Mouse (Mus musculus): ENCODE results near the gene Foxj3.
"Not testable (repeated sequence)": the region's sequence is repeated elsewhere in the genome, so short reads cannot be mapped to it uniquely, and the experiment has no call there.

The Foxj3 gene

GRCm38 (mm10) chr4:119572682-119573081, 35.9 kb downstream of the Foxj3 start:
- no peak for DNase-seq (ENCODE audit: low read depth, low spot score)

DNA sequence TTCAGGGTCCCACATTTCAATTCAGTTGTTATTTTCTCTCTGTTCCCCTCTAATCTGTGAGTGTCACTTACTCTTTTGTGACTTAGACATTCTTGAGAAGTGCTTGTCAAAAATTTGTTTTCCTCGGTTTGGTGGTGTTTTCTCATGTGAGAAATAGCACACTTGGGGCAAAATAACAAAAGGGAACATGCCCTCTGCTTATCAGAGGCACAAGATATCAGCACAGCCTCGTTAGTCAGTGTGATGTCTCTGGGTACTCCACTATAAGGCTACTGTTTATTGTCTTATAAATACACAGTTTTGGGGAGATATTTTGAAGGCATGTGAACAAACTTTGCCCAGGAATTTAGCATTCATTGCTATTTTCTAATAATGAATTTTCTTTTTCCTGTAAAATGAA, 37.7 kb downstream of the Foxj3 start:
- no peak for DNase-seq (ENCODE audit: low read depth, low spot score)

DNA sequence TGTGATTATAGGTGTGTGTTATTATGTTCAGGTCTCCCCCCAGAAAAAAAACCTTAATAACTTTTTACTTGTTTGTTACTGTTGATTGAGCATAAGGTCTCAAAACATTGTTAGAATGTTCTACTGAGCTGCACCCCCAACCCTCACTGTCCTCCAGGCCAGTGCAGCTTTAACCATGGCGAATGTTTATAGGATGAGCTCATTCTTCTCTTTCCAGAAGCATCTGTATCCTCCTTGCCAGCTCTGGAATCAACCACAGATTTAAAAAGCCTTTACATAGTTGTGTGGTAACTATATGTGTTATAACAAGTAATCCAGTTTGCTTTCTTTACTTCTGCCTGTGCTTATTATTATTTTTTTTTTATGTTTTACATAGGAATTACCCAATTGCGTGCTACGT, 38.7 kb downstream of the Foxj3 start:
- no peak for DNase-seq (ENCODE audit: low read depth, low spot score)

DNA sequence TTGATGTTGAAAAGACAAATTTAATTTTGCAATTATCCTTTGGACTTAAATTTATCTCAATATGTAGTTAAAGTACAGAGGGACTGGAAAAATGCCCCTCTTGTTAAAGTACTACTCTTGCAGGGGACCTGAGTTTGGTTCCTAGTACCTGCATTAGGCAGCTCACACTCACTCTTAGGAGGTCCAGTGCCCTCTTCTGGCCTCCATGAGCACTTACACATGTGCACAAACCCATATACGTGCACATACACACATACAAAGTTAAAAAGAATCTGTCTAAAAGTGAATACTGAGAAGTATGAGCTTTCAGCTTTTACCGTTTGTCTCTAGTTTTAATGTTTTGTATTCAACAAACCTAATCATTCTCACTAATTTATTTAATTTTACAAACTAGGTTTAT, 51.2 kb downstream of the Foxj3 start:
- DNase-seq (ENCODE audit: low read depth, low spot score), result no peak

DNA sequence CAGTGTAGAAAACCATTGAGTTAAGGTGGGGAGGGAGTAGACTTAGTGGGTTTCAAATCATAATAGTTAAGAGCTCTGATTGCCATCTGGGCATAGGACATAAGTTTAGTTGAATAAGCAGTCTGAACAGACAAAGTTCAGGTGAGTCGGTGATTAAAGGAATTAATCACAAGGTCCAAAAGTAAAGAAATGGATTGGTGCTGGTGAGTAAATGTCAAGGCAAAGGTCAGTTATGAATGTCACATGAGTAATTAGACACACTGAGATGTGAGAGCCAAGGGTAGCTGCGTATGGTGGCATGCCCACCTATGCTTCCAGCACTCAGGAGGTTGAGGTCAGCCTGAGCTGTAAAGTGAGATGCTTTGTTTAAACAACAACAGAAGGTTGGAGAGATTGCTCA, 52.6 kb downstream of the Foxj3 start:
- DNase-seq (ENCODE audit: low read depth, low spot score), result no peak

DNA sequence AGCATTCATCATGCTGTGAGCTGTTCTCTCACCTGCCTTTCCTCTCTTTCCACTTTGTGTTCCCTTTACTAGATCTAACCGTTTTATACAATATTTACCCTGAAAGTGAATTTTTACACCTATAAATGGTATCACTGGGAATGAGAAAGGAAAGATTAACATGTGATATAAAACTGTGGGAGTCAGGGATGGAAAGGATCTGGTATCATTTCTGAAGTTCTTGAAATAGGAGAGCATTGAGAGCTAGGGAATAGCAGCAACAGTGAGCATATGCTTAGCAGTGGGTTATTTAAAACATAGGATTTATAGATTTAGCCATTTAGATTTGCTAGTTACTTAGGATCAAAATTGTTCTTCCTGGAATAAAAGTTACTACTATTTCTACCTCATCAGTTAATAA, 53.2 kb downstream of the Foxj3 start:
- DNase-seq (ENCODE audit: low read depth, low spot score), result no peak

DNA sequence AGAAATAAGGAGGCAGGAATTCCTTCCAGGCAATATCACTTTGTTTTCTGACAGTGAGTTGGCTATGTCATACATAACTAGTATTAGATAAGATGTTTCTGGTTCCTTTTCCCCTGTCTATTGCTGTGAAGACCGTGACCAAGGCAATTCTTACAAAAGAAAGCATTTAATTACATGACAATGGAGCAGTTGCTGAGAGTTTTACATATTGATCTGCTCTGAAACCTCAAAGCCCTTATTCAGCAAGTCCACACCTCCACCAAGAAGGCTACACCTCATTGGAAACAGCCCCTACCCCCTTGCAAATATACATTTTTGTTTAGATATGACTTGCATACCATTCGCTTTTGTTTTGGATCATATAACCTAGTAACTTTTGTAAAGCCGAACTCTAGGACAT, 55.7 kb downstream of the Foxj3 start:
- DNase-seq (ENCODE audit: low read depth, low spot score), result no peak

DNA sequence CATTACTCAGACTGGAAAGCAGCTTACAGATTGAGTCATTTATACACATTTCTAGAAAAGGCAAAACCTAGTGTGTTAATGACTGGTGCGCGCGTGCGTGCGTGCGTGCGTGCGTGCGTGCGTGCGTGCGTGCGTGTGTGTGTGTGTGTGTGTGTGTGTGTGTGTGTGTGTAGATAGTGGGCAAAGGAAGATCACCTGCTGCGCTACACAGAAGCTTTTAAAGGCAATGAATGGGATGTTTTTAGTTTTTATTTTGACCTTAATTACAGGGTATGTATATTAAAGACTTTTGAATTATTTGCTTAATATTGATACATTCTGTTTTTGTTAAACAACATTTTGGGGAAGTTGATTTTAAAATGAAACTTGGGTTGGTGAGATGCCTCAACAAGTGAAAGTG, 57.5 kb downstream of the Foxj3 start:
- DNase-seq (ENCODE audit: low read depth, low spot score), result no peak

DNA sequence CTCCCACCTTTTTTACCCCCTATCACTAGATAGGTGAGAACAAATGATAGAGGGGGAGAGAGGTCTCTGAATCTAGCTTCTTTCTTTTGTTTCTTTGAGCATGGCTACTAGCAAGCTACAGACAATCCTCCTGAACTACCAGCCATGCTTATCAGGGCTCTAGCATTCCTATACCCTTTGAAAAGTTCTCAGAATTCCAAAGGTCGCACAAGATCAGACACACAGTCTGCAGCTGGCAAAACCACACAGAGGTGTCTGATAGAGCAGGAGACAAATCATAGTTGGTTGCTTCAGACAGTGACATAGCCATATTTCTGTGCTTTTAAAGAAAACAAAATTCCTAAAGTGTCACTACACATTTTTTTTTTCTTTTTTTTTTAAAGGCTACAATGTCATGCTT, 62.8 kb downstream of the Foxj3 start:
- no peak for DNase-seq (ENCODE audit: low read depth, low spot score)

DNA sequence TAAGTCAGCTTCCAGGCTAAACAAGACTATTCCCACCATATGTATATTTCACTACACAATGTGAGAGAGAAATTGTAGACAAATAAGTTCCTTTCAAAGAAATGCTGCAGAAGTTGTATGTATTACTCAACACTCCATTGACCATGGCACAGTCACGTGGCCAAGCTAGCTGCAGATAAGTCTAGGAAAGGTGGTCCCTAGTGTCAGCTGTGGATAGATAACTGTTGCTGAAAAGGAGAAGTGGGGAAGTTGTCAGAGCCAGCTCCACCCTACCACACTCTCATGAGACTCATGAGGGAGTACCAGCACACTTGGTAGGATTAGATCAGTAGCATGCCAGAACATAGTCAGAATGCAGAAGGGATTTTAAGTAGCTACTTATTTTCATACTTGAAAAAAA, 72.7 kb downstream of the Foxj3 start:
- DNase-seq (ENCODE audit: low read depth, low spot score), result no peak

GRCm38 (mm10) chr4:119614078-119614477, 77.3 kb downstream of the Foxj3 start:
- no peak for DNase-seq (ENCODE audit: low read depth, low spot score)

GRCm38 (mm10) chr4:119614724-119615123, 77.9 kb downstream of the Foxj3 start:
- DNase-seq (ENCODE audit: low read depth, low spot score), result no peak

DNA sequence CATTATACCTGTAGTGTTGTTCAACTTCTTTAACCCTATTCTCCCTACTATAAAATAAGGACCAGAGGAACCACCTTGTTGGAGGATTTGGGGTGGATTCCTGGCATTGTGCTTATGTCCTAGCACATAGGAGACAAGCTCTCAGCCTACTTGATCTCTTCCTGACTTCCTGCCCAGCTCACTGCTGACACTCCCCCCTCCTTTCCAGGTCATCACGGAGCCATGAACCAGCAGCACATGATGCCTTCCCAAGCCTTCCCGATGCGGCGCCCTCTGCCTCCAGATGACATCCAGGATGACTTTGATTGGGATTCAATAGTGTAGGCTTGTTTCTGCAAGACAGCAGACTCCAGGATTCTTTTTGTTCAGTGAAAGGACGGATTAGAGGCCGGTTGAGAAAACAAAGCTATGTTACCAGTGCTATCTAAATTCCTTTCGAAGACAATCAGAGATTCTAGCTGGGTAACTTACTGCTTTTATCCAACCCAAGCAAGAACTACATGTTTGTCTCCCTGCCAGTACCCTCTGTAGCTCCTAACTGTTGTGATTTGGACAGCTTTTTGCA, 89.4 kb downstream of the Foxj3 start:
- no peak for DNase-seq (ENCODE audit: low read depth, low spot score)

DNA sequence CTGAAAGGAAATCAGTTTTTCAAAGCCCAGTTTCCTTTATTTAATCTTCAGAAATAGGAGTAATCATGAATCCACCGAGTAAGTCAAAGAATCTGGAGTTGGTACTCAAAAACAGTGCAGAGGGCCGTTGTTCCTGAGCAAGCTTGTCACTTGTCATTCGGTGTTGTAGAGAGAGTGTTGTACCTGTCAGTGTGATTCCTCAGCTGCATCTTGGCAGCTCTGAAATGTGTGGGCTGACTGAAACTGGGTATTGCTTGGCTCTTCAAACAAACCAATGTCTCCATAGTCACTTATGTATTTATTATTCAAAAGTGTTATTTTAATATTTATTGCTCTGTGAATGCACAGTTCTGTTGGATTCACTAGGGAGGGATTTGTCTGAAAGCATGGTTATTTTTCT, 90.1 kb downstream of the Foxj3 start:
- no peak for DNase-seq (ENCODE audit: low read depth, low spot score)

GRCm38 (mm10) chr4:119627317-119627716, 90.5 kb downstream of the Foxj3 start:
- DNase-seq (ENCODE audit: low read depth, low spot score), result no peak

- not testable (repeated sequence) for DNase-seq (ENCODE audit: low read depth, low spot score)
These were observed 91.6 kb downstream of the Foxj3 start for GRCm38 (mm10) chr4:119628363-119628762.

DNA sequence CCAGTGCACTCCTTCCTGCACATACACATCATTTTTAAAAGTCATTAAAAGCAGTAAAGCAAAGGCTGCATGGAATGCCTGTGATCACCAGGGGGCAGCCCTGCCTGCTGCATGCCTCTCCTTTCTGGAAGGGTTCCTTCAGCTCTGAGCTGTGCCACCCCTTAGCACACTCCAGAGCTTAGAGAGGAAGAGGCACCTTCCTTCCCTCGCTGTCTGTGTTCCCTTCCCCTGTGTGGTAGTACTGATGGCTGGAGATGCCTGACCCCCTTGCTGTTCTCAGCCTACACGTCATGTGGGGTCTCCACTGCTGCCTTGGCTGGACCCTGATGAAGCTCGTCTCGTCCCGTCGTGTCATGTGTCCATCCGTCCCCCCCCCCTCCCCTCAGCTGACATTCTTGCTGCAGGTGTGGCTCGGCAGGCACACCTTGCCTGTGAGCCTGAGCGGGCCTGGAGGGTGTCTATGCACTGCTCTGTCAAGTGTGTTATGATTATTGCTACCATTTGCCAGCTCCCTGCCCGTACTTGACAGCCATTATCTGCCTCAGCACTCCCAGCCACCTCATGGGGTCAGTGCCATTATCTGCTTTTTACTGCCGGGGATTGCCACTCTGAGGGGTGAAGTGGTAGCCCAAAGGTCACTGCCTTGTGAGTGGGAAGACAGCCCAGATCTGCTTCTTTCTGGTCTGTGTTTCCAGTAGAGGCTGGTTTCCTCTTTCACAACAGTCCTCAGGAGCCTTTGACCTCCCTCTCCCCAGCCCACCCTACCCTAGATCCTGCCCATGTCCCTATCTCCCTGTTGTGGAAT, 94.5 kb downstream of the Foxj3 start:
- DNase-seq (ENCODE audit: low read depth, low spot score), result no peak

- no peak for DNase-seq (ENCODE audit: low read depth, low spot score)
These were observed 95.9 kb downstream of the Foxj3 start for GRCm38 (mm10) chr4:119632721-119633120.

DNA sequence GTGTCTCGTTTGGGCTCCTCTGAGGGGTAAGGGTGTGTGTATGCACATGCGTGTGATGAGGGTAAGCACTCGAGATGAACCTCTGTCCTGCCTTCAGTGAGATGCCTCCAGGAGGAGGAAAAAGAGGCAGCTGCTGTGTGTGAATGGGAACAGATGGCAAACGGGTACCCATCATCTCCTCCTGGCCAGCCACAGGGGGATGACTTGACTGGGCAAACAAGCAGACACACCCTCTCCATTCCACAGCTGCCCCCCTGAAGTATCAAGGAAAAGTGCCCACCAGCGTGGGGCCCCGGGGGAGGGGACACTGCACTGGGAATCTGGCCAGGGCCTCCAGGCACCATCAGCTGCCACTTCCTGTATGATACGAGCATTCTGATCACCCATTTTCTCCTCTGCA, 96.5 kb downstream of the Foxj3 start:
- DNase-seq (ENCODE audit: low read depth, low spot score), result no peak

DNA sequence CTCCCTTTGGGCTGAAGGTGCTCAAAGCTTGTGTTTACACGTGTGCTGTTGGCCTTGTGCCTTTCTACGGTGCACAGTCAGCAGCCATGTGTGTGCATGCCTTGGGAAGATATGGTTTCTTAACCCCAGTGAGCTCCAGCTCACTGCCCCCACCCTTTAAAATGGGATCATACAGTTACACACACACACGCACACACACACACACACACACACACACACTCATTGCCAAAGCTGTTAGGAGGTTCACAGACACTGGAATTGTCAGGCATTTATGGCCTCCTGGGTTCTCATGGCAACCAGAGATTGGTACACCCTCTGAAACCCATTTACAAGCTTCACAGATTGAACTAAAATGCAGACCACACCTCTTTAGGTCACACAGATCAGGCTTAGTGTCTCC, 97.1 kb downstream of the Foxj3 start:
- no peak for DNase-seq (ENCODE audit: low read depth, low spot score)

DNA sequence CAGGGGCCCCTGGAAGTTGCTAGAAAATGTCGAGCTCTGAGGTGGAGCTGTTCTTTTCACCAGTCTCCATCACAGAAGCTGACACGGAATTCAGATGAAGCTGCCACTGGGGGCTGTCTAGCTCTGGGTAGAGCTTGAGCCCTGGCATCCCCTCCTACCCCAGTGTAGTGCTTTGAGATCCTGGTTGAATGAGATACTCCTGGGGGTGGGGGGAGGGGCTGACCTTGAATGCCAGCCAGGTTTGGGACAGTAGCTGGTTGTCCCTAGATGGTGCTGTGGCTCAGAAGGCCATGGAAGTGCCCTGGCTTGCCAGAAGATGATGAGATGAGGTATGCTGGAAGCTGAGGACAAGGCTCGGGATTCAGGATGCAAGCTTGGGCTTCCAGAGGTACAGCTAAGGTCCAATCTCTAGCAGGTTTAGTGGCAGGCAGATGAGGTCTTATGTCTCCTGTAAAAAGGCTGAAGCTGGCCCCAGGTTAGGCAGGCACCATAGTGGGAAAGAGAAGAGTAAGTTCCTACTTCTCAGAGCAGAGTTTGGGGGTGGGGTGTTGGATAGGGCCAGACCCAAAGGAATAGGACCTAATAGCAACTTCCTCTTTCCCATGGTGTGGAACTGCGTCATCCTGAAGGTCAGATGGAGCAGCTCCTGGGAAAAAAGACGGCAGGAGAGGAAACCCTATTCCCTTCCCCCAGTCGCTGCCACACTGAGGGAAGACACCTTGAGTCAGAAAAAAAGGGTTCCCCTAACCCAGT, 98.3 kb downstream of the Foxj3 start:
- no peak for DNase-seq (ENCODE audit: low read depth, low spot score)

- no peak for DNase-seq (ENCODE audit: low read depth, low spot score)
These were observed 98.9 kb downstream of the Foxj3 start for GRCm38 (mm10) chr4:119635686-119636085.

GRCm38 (mm10) chr4:119636731-119637130, 99.9 kb downstream of the Foxj3 start:
- DNase-seq (ENCODE audit: low read depth, low spot score), result no peak
